Mouse (Mus musculus) heart, embryonic 10.5 days (tissue): ENCODE results near the gene Vmn1r59. TPM values are rescaled to one million over a fixed set of nuclear protein-coding genes. Genes with fewer than 3 reads are reported as not detected.
"Not testable (repeated sequence)": the region's sequence is repeated elsewhere in the genome, so short reads cannot be mapped to it uniquely, and the experiment has no call there.

Experiments used
- DNase-seq: peaks from one replicate; pipeline ENCODE4 v3.0.0-alpha.2; 2017; ENCODE audit warnings: low spot score
- H3K27ac ChIP-seq: fragments of 300-500 bp; sonication (generic); 2 replicates; pipeline ENCODE4 v1.5.1; 2016; ENCODE audit warnings: mild to moderate bottlenecking
- H3K27me3 ChIP-seq: fragments of 300-500 bp; sonication (generic); 2 replicates; pipeline ENCODE4 v1.6.1; 2016; ENCODE audit warnings: mild to moderate bottlenecking; ENCODE audit not compliant: poor library complexity, insufficient read depth, severe bottlenecking
- H3K36me3 ChIP-seq: fragments of 300-500 bp; sonication (generic); 2 replicates; pipeline ENCODE4 v1.6.1; 2016; ENCODE audit warnings: mild to moderate bottlenecking, moderate library complexity
- H3K4me1 ChIP-seq: fragments of 300-500 bp; sonication (generic); 2 replicates; pipeline ENCODE4 v1.6.1; 2016; ENCODE audit warnings: mild to moderate bottlenecking
- H3K4me3 ChIP-seq: fragments of 300-500 bp; sonication (generic); 2 replicates; pipeline ENCODE4 v1.5.1; 2016; ENCODE audit warnings: mild to moderate bottlenecking, moderate library complexity
- H3K9me3 ChIP-seq: fragments of 300-500 bp; sonication (generic); 2 replicates; pipeline ENCODE4 v1.6.1; 2016; ENCODE audit warnings: mild to moderate bottlenecking, moderate library complexity
- WGBS: fragments of 180-500 bp; shearing (Covaris S2); methylation state at CpG from one replicate; pipeline ENCODE4 v1.1.7; 2016; 5-methylcytosine and 5-hydroxymethylcytosine counted together
- polyA plus RNA-seq: library from polyadenylated mRNA; unstranded; fragments of >200 nt; fragmentation: Nextera tagmentation; extraction: Ambion mirVana; gene quantifications from 2 replicates; pipeline ENCODE4 v1.2.1, GENCODE M21; 2016

The Vmn1r59 gene
- polyA plus RNA-seq, result not detected in 2 replicates

DNA sequence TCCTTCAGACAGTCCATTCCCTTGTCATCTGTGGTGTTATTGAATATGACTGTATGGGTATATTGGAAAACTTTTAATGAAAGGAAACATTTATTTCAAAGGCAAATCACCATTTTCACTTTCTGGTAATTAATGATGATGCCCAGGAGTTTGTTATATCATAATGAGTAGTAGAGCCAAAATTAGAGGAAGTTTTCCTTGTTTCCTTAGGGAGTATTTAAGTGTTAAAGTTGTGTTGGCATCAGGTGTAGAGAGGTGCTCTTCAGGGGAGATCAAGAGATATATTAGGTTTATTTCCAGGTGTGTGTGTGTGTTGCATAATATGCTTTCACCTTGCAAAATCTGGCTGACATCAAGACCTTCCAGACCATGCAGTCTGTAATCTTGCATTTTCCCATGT, at the start of gene Vmn1r59:
Vmn1r59 (minus strand) TSS at position 101 of the 400 bp plus-strand sequence.
- no peaks in the 10 kb centered on the region for H3K4me1 ChIP-seq
- DNase-seq, result no peak
- H3K36me3 ChIP-seq, result no peaks in the 10 kb centered on the region
- H3K27me3 ChIP-seq, result no peaks in the 10 kb centered on the region
- no peak within 1 kb of the TSS for H3K27ac ChIP-seq
- H3K9me3 ChIP-seq, result peaks cover 34% of the 10 kb centered on the region
- no peak within 1 kb of the TSS for H3K4me3 ChIP-seq

DNA sequence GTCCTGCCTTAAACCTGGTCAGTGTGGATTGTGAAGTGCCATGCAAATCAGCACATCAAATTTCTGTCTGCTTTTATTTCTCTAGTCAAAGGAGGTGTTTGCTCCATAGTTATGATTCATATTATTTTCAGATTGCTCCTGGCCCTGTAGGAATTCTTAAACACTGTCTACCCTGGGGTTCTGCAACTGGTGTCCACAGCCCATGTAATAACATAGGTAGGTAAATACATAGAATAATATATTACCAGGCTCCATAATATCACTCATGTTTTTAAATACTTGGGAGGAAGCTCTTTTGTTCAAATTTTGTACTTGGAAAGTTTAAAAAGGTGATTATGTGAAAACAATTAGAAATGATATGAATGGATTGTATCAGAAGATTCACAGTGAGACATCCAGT, 37.3 kb upstream of the Vmn1r59 start, which contains the start of gene Vmn2r28:
Vmn2r28 (minus strand) TSS at position 101 of the 400 bp plus-strand sequence.
- H3K27me3 ChIP-seq, H3K27ac ChIP-seq, H3K4me1 ChIP-seq, DNase-seq, H3K9me3 ChIP-seq, H3K4me3 ChIP-seq, H3K36me3 ChIP-seq: not testable (repeated sequence)

DNA sequence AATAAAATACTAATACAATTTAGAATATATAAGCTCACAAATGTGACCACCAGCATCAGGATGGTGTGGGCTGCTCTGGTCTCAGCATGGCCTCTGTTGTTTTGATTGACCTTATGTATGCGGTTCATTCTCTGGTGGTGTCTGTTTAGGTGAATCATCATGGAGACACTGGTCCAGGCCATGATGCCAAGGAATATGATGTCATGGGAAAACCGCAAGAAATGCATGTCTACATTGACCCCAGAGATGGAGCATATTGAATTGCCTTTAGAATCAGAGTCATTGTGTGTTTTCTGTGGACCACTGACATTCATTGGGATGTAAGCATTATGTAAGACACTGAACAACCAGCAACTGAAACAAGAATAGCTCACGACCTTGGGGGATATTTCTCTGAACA, 2.6 kb downstream of the Vmn1r59 start:
- H3K4me3 ChIP-seq, H3K4me1 ChIP-seq, H3K27me3 ChIP-seq, H3K27ac ChIP-seq, DNase-seq, H3K36me3 ChIP-seq: not testable (repeated sequence)
- H3K9me3 ChIP-seq, result peaks cover 24% of the 10 kb centered on the region
- 61% methylated on average over 3 of the region's 3 CpGs for WGBS

DNA sequence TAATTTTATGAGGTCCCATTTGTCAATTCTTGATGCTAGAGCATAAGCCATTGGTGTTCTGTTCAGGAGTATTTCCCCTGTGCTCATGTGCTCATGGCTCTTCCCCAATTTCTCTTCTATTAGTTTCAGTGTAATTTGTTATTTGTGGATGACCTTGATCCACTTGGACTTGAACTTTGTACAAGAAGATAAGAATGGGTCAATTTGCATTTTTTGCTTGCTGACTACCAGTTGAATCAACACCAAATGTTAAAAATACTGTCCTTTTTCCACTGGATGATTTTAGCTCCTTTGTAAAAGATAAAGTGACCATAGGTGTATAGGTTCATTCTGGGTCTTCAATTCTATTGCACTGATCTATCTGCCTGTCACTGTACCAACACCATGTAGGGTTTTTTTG, 7.9 kb downstream of the Vmn1r59 start:
- Histone ChIP-seq H3K9me3 (peaks cover 3% of the 10 kb centered on the region; the same call in 1 of the 2 replicates), H3K36me3 (no peaks in the 10 kb centered on the region), H3K27ac (no peak overlapping the region), H3K4me3 (no peak overlapping the region), H3K27me3 (no peaks in the 10 kb centered on the region), H3K4me1 (no peaks in the 10 kb centered on the region)
- no peak for DNase-seq

DNA sequence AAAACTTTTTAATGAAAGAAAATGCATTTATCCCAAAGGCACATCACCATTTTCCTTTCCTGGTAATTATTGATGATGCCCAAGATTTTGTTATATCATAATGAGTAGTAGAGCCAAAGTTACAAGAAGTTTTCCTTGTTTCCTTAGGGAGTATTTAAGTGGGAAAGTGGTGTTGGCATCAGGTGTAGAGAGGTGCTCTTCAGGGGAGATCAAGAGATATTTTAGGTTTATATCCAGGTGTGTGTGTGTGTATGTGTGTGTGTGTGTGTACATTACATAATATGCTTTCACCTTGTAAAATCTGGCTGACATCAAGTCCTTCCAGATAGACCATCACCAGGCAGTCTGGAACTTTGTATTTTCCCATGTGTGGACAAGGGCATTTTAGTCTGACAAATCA, 43.3 kb downstream of the Vmn1r59 start, which contains the start of gene Vmn1r58:
Vmn1r58 (minus strand) TSS at position 101 of the 400 bp plus-strand sequence.
- DNase-seq, H3K27me3 ChIP-seq, H3K36me3 ChIP-seq, H3K27ac ChIP-seq, H3K4me1 ChIP-seq, H3K4me3 ChIP-seq, H3K9me3 ChIP-seq: not testable (repeated sequence)

DNA sequence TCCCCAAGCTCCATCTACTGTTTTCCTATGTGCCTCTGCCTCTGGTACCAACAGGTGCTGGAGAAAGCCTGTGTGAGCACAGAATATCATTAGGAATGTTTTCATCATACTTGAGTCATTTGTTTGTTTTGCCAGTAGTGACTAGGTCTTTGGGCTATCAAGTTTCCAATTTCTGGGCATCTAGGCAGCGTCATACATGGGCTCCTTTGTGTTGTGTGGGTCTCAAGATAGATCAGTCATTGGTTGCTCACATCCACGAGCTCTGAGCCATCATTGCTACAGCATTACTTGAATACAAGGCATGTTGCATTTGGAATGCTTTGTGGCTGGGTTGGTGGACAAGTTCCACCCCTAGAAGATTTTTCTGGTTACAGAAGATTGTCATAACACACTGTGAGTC, 50.4 kb downstream of the Vmn1r59 start:
- WGBS, result 35% methylated on average over 2 of the region's 2 CpGs

More for the DNA sequence above, 50.4 kb downstream of the Vmn1r59 start:
- Histone ChIP-seq H3K4me3 (no peak overlapping the region), H3K4me1 (no peaks in the 10 kb centered on the region), H3K36me3 (no peaks in the 10 kb centered on the region), H3K27me3 (no peaks in the 10 kb centered on the region), H3K9me3 (peaks cover 10% of the 10 kb centered on the region), H3K27ac (no peak overlapping the region)
- no peak for DNase-seq

Other genes with a start within 250 kb of the Vmn1r59 start
- gene Vmn1r57, start 238.3 kb downstream of the Vmn1r59 start, polyA plus RNA-seq, result not detected in 2 replicates
- not detected in 2 replicates for gene Gm5065, start 106.2 kb downstream of the Vmn1r59 start, polyA plus RNA-seq
- gene Nlrp2, start 105.7 kb downstream of the Vmn1r59 start, polyA plus RNA-seq, result not detected in 2 replicates
- not detected in 2 replicates for gene Vmn1r58, start 43.4 kb downstream of the Vmn1r59 start, polyA plus RNA-seq
- gene Vmn2r28, start 37.2 kb upstream of the Vmn1r59 start, polyA plus RNA-seq, result not detected in 2 replicates
- gene Vmn1r60, start 90.5 kb upstream of the Vmn1r59 start, polyA plus RNA-seq, result not detected in 2 replicates
- gene Vmn1r61, start 156.5 kb upstream of the Vmn1r59 start, polyA plus RNA-seq, result not detected in 2 replicates
- not detected in 2 replicates for gene Vmn1r62, start 216.9 kb upstream of the Vmn1r59 start, polyA plus RNA-seq